In genomic region chr11:17953231-17954134, GRCm38 (mm10) we compare ENCODE assay signal across 7 mouse cellular contexts. TPM values are rescaled to one million over a fixed set of nuclear protein-coding genes. Genes with fewer than 3 reads are reported as not detected.
DNase-seq lines count a peak whose midpoint lies in the region; ATAC-seq and TF ChIP-seq lines count a peak whose summit lies in the region.

Gene Etaa1, minus strand, starts transcription at chr11:17953875.

- WGBS in embryonic facial prominence, embryonic 12.5 days = 1% methylated on average over 65 of the region's 69 CpGs
- under 1% methylated on average over 66 of the region's 69 CpGs for WGBS in kidney, adult 2 months
- under 1% methylated on average over 69 of the region's 69 CpGs for WGBS in limb, embryonic 12.5 days
- under 1% methylated on average over 68 of the region's 69 CpGs for WGBS in midbrain, embryonic 15.5 days
- under 1% methylated on average over 69 of the region's 69 CpGs for WGBS in spleen, adult 2 months

- TF ChIP-seq POLR2A in kidney, adult 2 months (IDR thresholded peaks at IDR 0.05; ENCODE audit: low read depth, low read length) = no peak
- TF ChIP-seq POLR2A in spleen, adult 2 months (IDR thresholded peaks at IDR 0.05; ENCODE audit: low read depth, low read length) = peak; percentile 37; the same call in 1 of the 2 replicates

- H3K36me3 ChIP-seq in embryonic facial prominence, embryonic 12.5 days = peaks cover 23% of the 10 kb centered on the region
- peaks cover 1% of the 10 kb centered on the region; the same call in 1 of the 2 replicates for H3K36me3 ChIP-seq in kidney, adult 2 months (ENCODE audit: control insufficient read depth, insufficient read depth, low read length)
- H3K36me3 ChIP-seq in limb, embryonic 12.5 days = peaks cover 23% of the 10 kb centered on the region
- no peaks in the 10 kb centered on the region for H3K36me3 ChIP-seq in midbrain, embryonic 15.5 days (replicated peaks)
- H3K36me3 ChIP-seq in spleen, adult 2 months (ENCODE audit: control insufficient read depth, insufficient read depth, low read length) = peaks cover 3% of the 10 kb centered on the region; the same call in 1 of the 2 replicates

- peak within 1 kb of the TSS; percentile 97 for H3K27ac ChIP-seq in embryonic facial prominence, embryonic 12.5 days
- H3K27ac ChIP-seq in kidney, adult 2 months (ENCODE audit: insufficient read depth, low read depth, low read length) = peak within 1 kb of the TSS; percentile 47
- H3K27ac ChIP-seq in limb, embryonic 12.5 days = peak within 1 kb of the TSS; percentile 99
- H3K27ac ChIP-seq in midbrain, embryonic 15.5 days = peak within 1 kb of the TSS; percentile 91
- peak within 1 kb of the TSS; percentile 86 for H3K27ac ChIP-seq in spleen, adult 2 months (ENCODE audit: insufficient read depth, low read length)

- peak; percentile 94 for DNase-seq in adrenal gland, postnatal 25 days
- DNase-seq in heart, adult 18-20 months = peak; percentile 96 to 97
- peak; percentile 97 for DNase-seq in kidney, adult 2 months
- DNase-seq in spleen, adult 2 months (ENCODE audit: low read depth in 1 of 2, low spot score in 2 of 2) = peak; percentile 81 to 92

- peak within 1 kb of the TSS; percentile 99 for H3K4me3 ChIP-seq in embryonic facial prominence, embryonic 12.5 days
- H3K4me3 ChIP-seq in kidney, adult 2 months (ENCODE audit: insufficient read depth, low read depth, low read length) = peak within 1 kb of the TSS; percentile 92
- peak within 1 kb of the TSS; percentile 99 for H3K4me3 ChIP-seq in limb, embryonic 12.5 days (replicated peaks)
- peak within 1 kb of the TSS; percentile 82 for H3K4me3 ChIP-seq in midbrain, embryonic 15.5 days
- peak within 1 kb of the TSS; percentile 99 for H3K4me3 ChIP-seq in spleen, adult 2 months (ENCODE audit: extremely low read depth, insufficient read depth, insufficient read length)

- no peaks in the 10 kb centered on the region for H3K9me3 ChIP-seq in embryonic facial prominence, embryonic 12.5 days
- no peaks in the 10 kb centered on the region for H3K9me3 ChIP-seq in limb, embryonic 12.5 days
- no peaks in the 10 kb centered on the region for H3K9me3 ChIP-seq in midbrain, embryonic 15.5 days

- peak; percentile 99 for ATAC-seq in embryonic facial prominence, embryonic 12.5 days (ENCODE audit: insufficient number of reproducible peaks, insufficient read depth, low FRiP score, low TSS enrichment)
- peak; percentile 100 for ATAC-seq in limb, embryonic 12.5 days (ENCODE audit: insufficient number of reproducible peaks, insufficient read depth, low FRiP score, low TSS enrichment, low read depth)
- peak; percentile 100 for ATAC-seq in midbrain, embryonic 15.5 days (replicated peaks)

- no peak for TF ChIP-seq CTCF in kidney, adult 2 months (conservative IDR thresholded peaks at IDR 0.05; ENCODE audit: insufficient read depth, insufficient read length, low read depth, low read length)
- no peak for TF ChIP-seq CTCF in spleen, adult 2 months (IDR thresholded peaks at IDR 0.05; ENCODE audit: extremely low read depth, insufficient read depth, insufficient read length, insufficient replicate concordance)

- H3K9ac ChIP-seq in embryonic facial prominence, embryonic 12.5 days = peak within 1 kb of the TSS; percentile 98
- H3K9ac ChIP-seq in limb, embryonic 12.5 days (replicated peaks) = peak within 1 kb of the TSS; percentile 97
- peak within 1 kb of the TSS; percentile 80 for H3K9ac ChIP-seq in midbrain, embryonic 15.5 days

- H3K27me3 ChIP-seq in embryonic facial prominence, embryonic 12.5 days = no peaks in the 10 kb centered on the region
- H3K27me3 ChIP-seq in kidney, adult 2 months (replicated peaks; ENCODE audit: control insufficient read depth, insufficient read depth, low read length) = no peaks in the 10 kb centered on the region
- no peaks in the 10 kb centered on the region for H3K27me3 ChIP-seq in limb, embryonic 12.5 days
- H3K27me3 ChIP-seq in midbrain, embryonic 15.5 days (replicated peaks) = no peaks in the 10 kb centered on the region
- H3K27me3 ChIP-seq in spleen, adult 2 months (ENCODE audit: control insufficient read depth, insufficient read depth, low read length) = no peaks in the 10 kb centered on the region

- 0 out of 2 replicates have a peak, but pooled peaks cover 3% of the 10 kb centered on the region for H3K4me1 ChIP-seq in embryonic facial prominence, embryonic 12.5 days
- no peaks in the 10 kb centered on the region; the same call in 1 of the 2 replicates for H3K4me1 ChIP-seq in kidney, adult 2 months (ENCODE audit: control insufficient read depth, insufficient read depth, low read length)
- H3K4me1 ChIP-seq in limb, embryonic 12.5 days (replicated peaks) = no peaks in the 10 kb centered on the region; the same call in 1 of the 2 replicates
- peaks cover 8% of the 10 kb centered on the region for H3K4me1 ChIP-seq in midbrain, embryonic 15.5 days
- no peaks in the 10 kb centered on the region for H3K4me1 ChIP-seq in spleen, adult 2 months (ENCODE audit: control insufficient read depth, insufficient read depth, insufficient read length)

- peak within 1 kb of the TSS; percentile 66 for H3K4me2 ChIP-seq in embryonic facial prominence, embryonic 12.5 days (replicated peaks)
- peak within 1 kb of the TSS; percentile 64 for H3K4me2 ChIP-seq in limb, embryonic 12.5 days
- H3K4me2 ChIP-seq in midbrain, embryonic 15.5 days = peak within 1 kb of the TSS; percentile 63

RNA-seq across cellular contexts. Expression of gene Etaa1, which starts in this region (rescaled TPM):
- 10.3 and 12.3 TPM in 2 replicates for total RNA-seq in adrenal gland, postnatal 25 days (2021)
- polyA plus RNA-seq in embryonic facial prominence, embryonic 12.5 days (2016; fragmentation: Nextera tagmentation; extraction: Ambion mirVana) = 17.5 and 17.6 TPM in 2 replicates
- 1 to 10 TPM; 2.4 to 2.5 TPM for total RNA-seq in heart, adult 18-20 months (2021)
- polyA plus RNA-seq in kidney, adult 2 months (2012; rRNA removed) = 0.94 and 1.2 TPM in 2 replicates
- polyA plus RNA-seq in limb, embryonic 12.5 days (2016; fragmentation: Nextera tagmentation; extraction: Ambion mirVana) = 15.3 and 18.1 TPM in 2 replicates
- 5.9 and 6.5 TPM in 2 replicates for polyA plus RNA-seq in midbrain, embryonic 15.5 days (2015; fragmentation: Nextera tagmentation; extraction: Ambion mirVana)
- polyA plus RNA-seq in spleen, adult 2 months (2012; rRNA removed) = 0.87 and 1.1 TPM in 2 replicates

Comparison
In these comparisons a context has a peak if more than half of its experiments do, and no peak if none do; other contexts are left out.
1. Peak in every context shown above with its lines: DNase-seq, ATAC-seq, H3K4me3 ChIP-seq and H3K27ac ChIP-seq.
2. H3K27ac ChIP-seq: peak in every context shown above with its lines; median percentile 99 in limb, embryonic 12.5 days; 97 in embryonic facial prominence, embryonic 12.5 days; 91 in midbrain, embryonic 15.5 days; 86 in spleen, adult 2 months; 47 in kidney, adult 2 months.